In genomic region chr1:132356841-132357240, GRCm38 (mm10) we compare ENCODE assay signal across 24 mouse cellular contexts. TPM values are rescaled to one million over a fixed set of nuclear protein-coding genes. Genes with fewer than 3 reads are reported as not detected.
DNase-seq lines count a peak whose midpoint lies in the region; ATAC-seq and TF ChIP-seq lines count a peak whose summit lies in the region.
"Had no signal": no experiment of that assay in that cellular context is flagged by ENCODE, and none has a peak within 500 bp of the region (broad histone marks: within the 10 kb centered on the region; RNA-seq: fewer than 3 reads in every experiment).

No protein-coding gene starts in this region.

- DNase-seq in hindbrain, embryonic 10.5 days (ENCODE audit: low spot score): no peak
- DNase-seq in hindbrain, embryonic 11.5 days (ENCODE audit: low spot score): no peak
- DNase-seq in lung, postnatal 10 days: no peak
- no peak for DNase-seq in cerebellum, postnatal 14 days
- DNase-seq: adrenal gland, postnatal 14 days; B cell, adult 2 months; cerebellum, adult 8-10 months; gastrocnemius, adult 2 months; lung, embryonic 14.5 days; spleen, adult 18-20 months had no signal

- 60% methylated on average over 1 of the region's 1 CpGs for WGBS in hindbrain, embryonic 10.5 days
- WGBS in hindbrain, embryonic 11.5 days: 85% methylated on average over 1 of the region's 1 CpGs
- 28% methylated on average over 1 of the region's 1 CpGs for WGBS in lung, embryonic 16.5 days

- no peaks in the 10 kb centered on the region for H3K27me3 ChIP-seq in hindbrain, embryonic 10.5 days (ENCODE audit: insufficient read depth, poor library complexity, severe bottlenecking)
- no peaks in the 10 kb centered on the region for H3K27me3 ChIP-seq in hindbrain, embryonic 11.5 days (ENCODE audit: control insufficient read depth, insufficient read depth, low read length)
- H3K27me3 ChIP-seq in lung, embryonic 16.5 days (ENCODE audit: control insufficient read depth, insufficient read depth, low read depth, low read length): no peaks in the 10 kb centered on the region
- peaks cover 45% of the 10 kb centered on the region for H3K27me3 ChIP-seq in E14TG2a.4 (ENCODE audit: insufficient read depth, low read length)
- H3K27me3 ChIP-seq: limb, embryonic 12.5 days; Patski had no signal

- no peak overlapping the region for H3K9ac ChIP-seq in hindbrain, embryonic 11.5 days (ENCODE audit: low read depth, low read length)
- H3K9ac ChIP-seq in lung, embryonic 16.5 days (ENCODE audit: low read length): no peak overlapping the region
- H3K9ac ChIP-seq: limb, embryonic 12.5 days; lung, embryonic 14.5 days had no signal

- H3K9me3 ChIP-seq in hindbrain, embryonic 10.5 days: no peaks in the 10 kb centered on the region
- H3K9me3 ChIP-seq in hindbrain, embryonic 11.5 days (ENCODE audit: control insufficient read depth, low read length): no peaks in the 10 kb centered on the region
- H3K9me3 ChIP-seq in lung, embryonic 16.5 days (ENCODE audit: control insufficient read depth, low read length): no peaks in the 10 kb centered on the region
- no peaks in the 10 kb centered on the region for H3K9me3 ChIP-seq in E14TG2a.4 (ENCODE audit: low read length)
- H3K9me3 ChIP-seq: limb, embryonic 12.5 days had no signal

- peak overlapping the region; percentile 16; the same call in 1 of the 2 replicates for H3K27ac ChIP-seq in hindbrain, embryonic 10.5 days
- H3K27ac ChIP-seq in hindbrain, embryonic 11.5 days (ENCODE audit: low read depth, low read length): no peak overlapping the region
- H3K27ac ChIP-seq in lung, embryonic 16.5 days (ENCODE audit: low read length): no peak overlapping the region
- H3K27ac ChIP-seq: gastrocnemius, adult 2 months; kidney, postnatal 0 days; left cerebral cortex, adult 2 months had no signal

- no peak overlapping the region for H3K4me2 ChIP-seq in hindbrain, embryonic 11.5 days (replicated peaks; ENCODE audit: low read depth, low read length)
- H3K4me2 ChIP-seq in lung, embryonic 16.5 days (ENCODE audit: low read depth, low read length): no peak overlapping the region
- H3K4me2 ChIP-seq: limb, embryonic 12.5 days; lung, embryonic 14.5 days had no signal

- no peak for TF ChIP-seq CTCF in E14TG2a.4 (conservative IDR thresholded peaks at IDR 0.05; ENCODE audit: low read length)

- H3K4me1 ChIP-seq in hindbrain, embryonic 10.5 days (replicated peaks): peaks cover 24% of the 10 kb centered on the region
- H3K4me1 ChIP-seq in hindbrain, embryonic 11.5 days (replicated peaks; ENCODE audit: control insufficient read depth, insufficient read depth, low read length): no peaks in the 10 kb centered on the region; the same call in 1 of the 2 replicates
- peaks cover 6% of the 10 kb centered on the region for H3K4me1 ChIP-seq in lung, embryonic 16.5 days (replicated peaks; ENCODE audit: control insufficient read depth, insufficient read depth, low read length)
- peaks cover 51% of the 10 kb centered on the region for H3K4me1 ChIP-seq in E14TG2a.4 (replicated peaks; ENCODE audit: low read depth, low read length)

- peaks cover 58% of the 10 kb centered on the region for H3K36me3 ChIP-seq in hindbrain, embryonic 10.5 days
- peaks cover 24% of the 10 kb centered on the region for H3K36me3 ChIP-seq in hindbrain, embryonic 11.5 days (ENCODE audit: control insufficient read depth, insufficient read depth, low read length)
- peaks cover 28% of the 10 kb centered on the region for H3K36me3 ChIP-seq in lung, embryonic 16.5 days (ENCODE audit: control insufficient read depth, insufficient read depth, low read length)
- H3K36me3 ChIP-seq in E14TG2a.4 (ENCODE audit: insufficient read depth, low read length): peaks cover 23% of the 10 kb centered on the region

- ATAC-seq in hindbrain, embryonic 11.5 days (ENCODE audit: low FRiP score): no peak
- ATAC-seq in lung, embryonic 16.5 days (ENCODE audit: low read depth): 0 out of 2 replicates have a peak, but pooled peaks have one; percentile 13
- peak; percentile 3 for ATAC-seq in erythroblast, adult 5-6 weeks (replicated peaks; ENCODE audit: low FRiP score, poor library complexity, severe bottlenecking)
- ATAC-seq: activated CD4-positive, CD25-positive, alpha-beta regulatory T cell, adult 4 months; intestine, postnatal 0 days; Patski had no signal

- no peak overlapping the region for H3K4me3 ChIP-seq in hindbrain, embryonic 10.5 days
- no peak overlapping the region for H3K4me3 ChIP-seq in hindbrain, embryonic 11.5 days (ENCODE audit: low read depth, low read length)
- H3K4me3 ChIP-seq in lung, embryonic 16.5 days (ENCODE audit: low read length): no peak overlapping the region
- peak overlapping the region; percentile 10; the same call in 1 of the 2 replicates for H3K4me3 ChIP-seq in E14TG2a.4 (replicated peaks; ENCODE audit: low read length)
- H3K4me3 ChIP-seq: gastrocnemius, adult 2 months; left cerebral cortex, adult 2 months; limb, embryonic 12.5 days; myocyte had no signal

RNA-seq across cellular contexts. Expression of gene Tmcc2, which starts 34.2 kb away (rescaled TPM):
- polyA plus RNA-seq in hindbrain, embryonic 10.5 days (2016; fragmentation: Nextera tagmentation; extraction: Ambion mirVana): 15.1 and 18.7 TPM in 2 replicates
- 12.0 and 14.1 TPM in 2 replicates for polyA plus RNA-seq in hindbrain, embryonic 11.5 days (2014; fragmentation: Nextera tagmentation; extraction: Ambion mirVana)
- polyA plus RNA-seq in lung, embryonic 16.5 days (2015; fragmentation: Nextera tagmentation; extraction: Ambion mirVana): 11.0 and 16.3 TPM in 2 replicates
- 2,859 and 3,164 TPM in 2 replicates for total RNA-seq in erythroblast, adult 5-6 weeks (2015; ENCODE audit: low replicate concordance)
- total RNA-seq in erythroblast, adult 5-6 weeks (2017; ENCODE audit: low replicate concordance): 5,593 and 6,096 TPM in 2 replicates

RNA-seq across cellular contexts. Expression of gene Nuak2, which starts 40.9 kb away (rescaled TPM):
- polyA plus RNA-seq in hindbrain, embryonic 10.5 days (2016; fragmentation: Nextera tagmentation; extraction: Ambion mirVana): 42.3 and 44.4 TPM in 2 replicates
- polyA plus RNA-seq in hindbrain, embryonic 11.5 days (2014; fragmentation: Nextera tagmentation; extraction: Ambion mirVana): 33.1 and 39.3 TPM in 2 replicates
- polyA plus RNA-seq in lung, embryonic 16.5 days (2015; fragmentation: Nextera tagmentation; extraction: Ambion mirVana): 23.4 TPM in 2 replicates
- 4.4 and 7.7 TPM in 2 replicates for total RNA-seq in erythroblast, adult 5-6 weeks (2015; ENCODE audit: low replicate concordance)
- 1.8 and 3.7 TPM in 2 replicates for total RNA-seq in erythroblast, adult 5-6 weeks (2017; ENCODE audit: low replicate concordance)

RNA-seq across cellular contexts. Expression of gene Klhdc8a, which starts 58.4 kb away (rescaled TPM):
- 1.0 and 3.5 TPM in 2 replicates for polyA plus RNA-seq in hindbrain, embryonic 10.5 days (2016; fragmentation: Nextera tagmentation; extraction: Ambion mirVana)
- polyA plus RNA-seq in hindbrain, embryonic 11.5 days (2014; fragmentation: Nextera tagmentation; extraction: Ambion mirVana): 2.9 and 3.0 TPM in 2 replicates
- 0.50 and 0.87 TPM in 2 replicates for polyA plus RNA-seq in lung, embryonic 16.5 days (2015; fragmentation: Nextera tagmentation; extraction: Ambion mirVana)
- not detected in 2 replicates for total RNA-seq in erythroblast, adult 5-6 weeks (2015; ENCODE audit: low replicate concordance)
- total RNA-seq in erythroblast, adult 5-6 weeks (2017; ENCODE audit: low replicate concordance): not detected in 2 replicates
- total RNA-seq: granulocyte monocyte progenitor cell, adult 5-6 weeks; hematopoietic stem cell, adult 5-6 weeks; megakaryocyte, adult 5-6 weeks had no signal
- polyA plus RNA-seq: activated CD4-positive, CD25-positive, alpha-beta regulatory T cell, adult 4 months; stomach, embryonic 14.5 days had no signal
